In the genomic region with DNA sequence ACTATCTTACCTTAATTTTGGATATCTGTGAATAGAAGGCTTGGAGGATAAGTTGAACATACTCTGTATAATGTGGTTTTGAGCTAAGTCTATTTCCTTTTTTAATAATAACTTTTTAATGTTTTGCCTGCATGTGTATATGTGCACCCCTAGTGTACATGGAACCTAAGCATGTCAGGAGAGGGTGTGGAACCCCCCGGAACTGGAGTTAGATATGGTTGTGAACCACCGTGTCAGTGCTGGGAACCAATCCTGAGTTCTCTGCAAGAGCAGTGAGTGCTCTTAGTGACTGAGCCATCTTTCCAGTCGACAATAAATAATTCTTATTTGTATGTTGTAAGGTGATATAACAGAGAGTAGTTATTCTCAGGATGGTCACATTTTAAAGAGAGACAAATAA, we compare ENCODE assay signal across 11 mouse cellular contexts.
"Had no signal": no experiment of that assay in that cellular context is flagged by ENCODE, and none has a peak within 500 bp of the region (broad histone marks: within the 10 kb centered on the region; RNA-seq: fewer than 3 reads in every experiment).

No protein-coding gene starts in this region.

- H3K9ac ChIP-seq: limb, embryonic 15.5 days; lung, embryonic 15.5 days; midbrain, embryonic 15.5 days had no signal

- ATAC-seq: midbrain, embryonic 15.5 days had no signal

- H3K4me3 ChIP-seq: limb, embryonic 15.5 days; lung, embryonic 15.5 days; megakaryocyte, embryonic 14.5 days; midbrain, embryonic 15.5 days had no signal

- H3K27me3 ChIP-seq: limb, embryonic 15.5 days; lung, embryonic 15.5 days; megakaryocyte, embryonic 14.5 days; midbrain, embryonic 15.5 days had no signal

- DNase-seq: kidney, adult 18-20 months; kidney, postnatal 10 days; lung, postnatal 14 days; right cerebral cortex, adult 18-20 months; right cerebral cortex, postnatal 25 days had no signal

- H3K4me1 ChIP-seq: limb, embryonic 15.5 days; lung, embryonic 15.5 days; midbrain, embryonic 15.5 days had no signal

- H3K4me2 ChIP-seq: limb, embryonic 15.5 days; lung, embryonic 15.5 days; midbrain, embryonic 11.5 days; midbrain, embryonic 15.5 days had no signal

- H3K27ac ChIP-seq: limb, embryonic 15.5 days; lung, embryonic 15.5 days; macrophage; midbrain, embryonic 15.5 days had no signal

- H3K36me3 ChIP-seq: lung, embryonic 15.5 days; midbrain, embryonic 15.5 days had no signal

- H3K9me3 ChIP-seq: limb, embryonic 15.5 days; lung, embryonic 15.5 days; megakaryocyte, embryonic 14.5 days; midbrain, embryonic 15.5 days had no signal
